Mouse (Mus musculus) brain, adult 2 months (tissue): ENCODE results near the gene Hspb7.
A peak's percentile ranks its signal among the peaks of the same experiment; 100 is the strongest.

Experiments used
- DNase-seq: peaks from one replicate; pipeline ENCODE4 v3.0.0; 2011; ENCODE audit warnings: low read depth, low spot score

Gene Hspb7

DNA sequence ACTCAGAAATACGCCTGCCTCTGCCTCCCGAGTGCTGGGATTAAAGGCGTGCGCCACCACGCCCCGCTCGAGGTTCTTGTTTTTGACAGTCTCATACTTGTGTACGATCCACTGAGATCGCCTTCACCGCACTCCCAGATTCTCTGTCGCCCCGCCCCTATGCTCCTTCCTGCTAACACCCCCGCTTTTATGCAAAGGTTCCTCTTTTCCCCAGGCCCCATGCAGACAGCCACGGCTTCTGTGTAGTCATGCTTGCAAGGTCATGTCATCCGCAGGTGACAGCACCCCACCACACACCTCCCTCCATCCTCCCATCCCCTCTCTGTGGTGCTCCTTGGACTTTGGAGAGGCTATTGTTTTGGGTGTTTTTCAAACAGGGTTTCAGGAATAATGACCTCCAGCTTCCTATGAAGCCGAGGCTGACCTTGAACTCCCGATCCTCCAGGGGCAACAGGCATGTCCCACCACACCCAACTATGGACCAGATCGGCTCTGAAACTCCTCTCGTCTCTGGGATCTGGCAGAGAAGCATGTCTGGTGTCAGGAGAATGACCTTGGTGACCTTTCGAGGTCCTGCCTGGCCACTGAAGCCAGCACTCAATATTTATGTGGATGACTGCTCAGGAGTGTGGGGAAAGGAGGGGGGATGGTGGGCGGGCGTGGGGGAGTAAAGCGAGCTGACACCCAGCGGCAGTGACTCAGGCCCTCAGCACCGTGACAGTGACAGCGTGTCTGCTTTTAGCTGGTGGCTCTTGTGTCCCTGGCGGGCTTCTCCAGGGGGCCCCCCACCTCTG is 984 bp upstream of the Hspb7 start:
- DNase-seq: peak; percentile 68

DNA sequence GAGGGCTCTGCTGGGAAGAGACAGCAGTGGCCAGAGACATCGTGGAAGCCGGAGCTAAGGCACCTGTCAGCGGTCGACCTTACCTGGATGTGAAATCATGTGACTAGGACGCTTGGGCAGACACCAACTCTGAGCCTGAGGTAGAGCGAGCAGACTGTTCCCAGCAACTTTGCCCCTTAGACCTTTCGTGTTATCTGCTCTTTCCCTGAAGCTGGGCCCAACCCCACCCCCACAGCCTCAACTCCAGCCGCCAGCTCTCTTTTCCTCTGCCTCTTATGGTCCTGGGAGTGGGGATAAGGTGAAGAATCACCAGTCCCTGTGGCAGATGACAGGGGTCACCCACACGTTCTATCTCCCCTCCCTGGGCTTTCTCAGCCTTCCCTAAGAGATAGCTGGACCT is 307 bp downstream of the Hspb7 start:
- DNase-seq: no peak

DNA sequence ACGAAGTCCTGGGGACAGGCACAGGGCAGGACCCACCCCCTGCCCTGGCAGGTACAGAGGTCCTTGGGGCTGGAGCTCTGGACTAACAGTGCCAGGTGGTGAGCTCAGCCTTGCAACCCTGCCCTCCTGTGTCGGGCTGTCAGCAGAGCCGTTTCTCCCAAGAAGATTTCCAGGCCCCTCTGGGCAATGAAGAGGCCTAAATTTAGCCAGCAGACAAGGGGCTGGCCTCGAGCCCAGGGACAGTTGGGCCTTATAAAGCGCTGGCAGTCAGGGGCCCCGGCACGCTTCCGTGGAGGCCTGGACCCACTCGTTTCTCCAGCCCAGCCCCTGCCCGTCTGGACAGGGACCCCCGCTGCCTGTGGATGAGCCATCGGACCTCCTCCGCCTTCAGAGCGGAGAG is 844 bp downstream of the Hspb7 start:
- DNase-seq: no peak

DNA sequence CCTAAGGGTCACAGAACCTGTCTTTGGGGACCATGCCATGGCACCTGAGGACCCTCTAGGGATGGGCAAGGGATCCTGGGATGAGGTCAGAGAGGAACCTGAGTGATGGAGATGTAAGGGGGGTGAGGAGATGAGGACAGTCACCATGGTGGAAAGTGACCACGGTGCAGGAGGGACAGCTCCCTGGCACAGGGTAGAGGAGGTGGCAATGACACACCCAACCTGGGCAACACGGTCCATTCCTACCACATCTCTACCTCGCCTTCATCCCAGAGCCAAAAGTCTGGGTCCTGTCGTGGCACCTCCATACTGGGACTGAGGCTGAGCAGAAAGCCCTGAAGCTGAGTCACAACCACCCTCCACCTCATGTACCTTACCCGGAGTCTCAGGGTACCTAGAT is 2.3 kb downstream of the Hspb7 start:
- DNase-seq: no peak

DNA sequence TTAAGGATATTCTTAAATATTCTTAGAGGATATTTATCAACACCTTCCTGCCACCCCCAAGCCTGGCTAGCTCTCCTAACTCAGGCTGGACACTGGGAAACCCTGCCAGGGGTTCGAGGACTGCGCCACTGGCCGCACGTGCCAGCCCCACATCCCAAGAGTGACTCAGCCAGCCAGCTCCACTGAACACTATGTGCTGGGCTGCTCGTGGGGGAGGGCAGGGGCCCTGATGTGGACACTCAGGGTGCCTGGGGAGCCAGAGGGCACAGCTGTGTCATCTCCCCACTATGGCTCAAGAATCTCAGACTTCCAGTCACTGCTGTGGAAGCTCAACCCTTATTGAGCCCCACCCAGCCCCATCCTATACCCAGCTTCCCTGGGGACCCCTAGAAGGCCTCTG is 2.7 kb downstream of the Hspb7 start:
- no peak for DNase-seq

DNA sequence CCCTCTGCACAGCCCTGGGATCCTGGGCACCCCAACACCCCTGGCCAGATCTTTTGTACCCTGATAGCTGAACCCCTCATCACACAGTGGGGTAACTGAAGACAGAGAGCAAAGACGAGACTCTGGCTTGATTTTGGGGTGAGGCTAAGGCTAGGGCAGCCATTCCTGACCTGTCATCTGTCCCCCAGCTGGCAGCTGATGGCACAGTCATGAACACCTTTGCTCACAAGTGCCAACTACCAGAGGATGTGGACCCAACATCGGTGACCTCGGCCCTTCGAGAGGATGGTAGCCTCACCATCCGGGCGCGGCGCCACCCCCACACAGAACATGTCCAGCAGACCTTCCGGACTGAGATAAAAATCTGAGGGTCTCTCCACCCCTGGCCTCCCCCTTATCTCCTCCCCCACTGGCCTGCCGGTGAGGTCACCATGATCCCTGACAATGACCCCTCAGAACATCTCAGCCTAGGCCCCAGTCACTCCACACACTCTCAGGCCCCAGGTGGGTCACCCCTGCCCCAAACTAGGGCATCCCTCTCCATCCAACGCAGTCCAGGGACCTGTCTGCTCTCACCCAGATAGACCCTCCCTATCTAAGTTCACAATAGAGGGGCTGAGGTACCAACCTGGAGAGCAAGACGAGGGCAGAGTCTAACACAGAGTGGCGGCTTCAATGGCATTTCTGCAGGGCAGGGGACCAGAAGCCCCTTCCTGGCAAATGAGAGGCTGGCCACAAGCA is 3.3 kb downstream of the Hspb7 start:
- no peak for DNase-seq

DNA sequence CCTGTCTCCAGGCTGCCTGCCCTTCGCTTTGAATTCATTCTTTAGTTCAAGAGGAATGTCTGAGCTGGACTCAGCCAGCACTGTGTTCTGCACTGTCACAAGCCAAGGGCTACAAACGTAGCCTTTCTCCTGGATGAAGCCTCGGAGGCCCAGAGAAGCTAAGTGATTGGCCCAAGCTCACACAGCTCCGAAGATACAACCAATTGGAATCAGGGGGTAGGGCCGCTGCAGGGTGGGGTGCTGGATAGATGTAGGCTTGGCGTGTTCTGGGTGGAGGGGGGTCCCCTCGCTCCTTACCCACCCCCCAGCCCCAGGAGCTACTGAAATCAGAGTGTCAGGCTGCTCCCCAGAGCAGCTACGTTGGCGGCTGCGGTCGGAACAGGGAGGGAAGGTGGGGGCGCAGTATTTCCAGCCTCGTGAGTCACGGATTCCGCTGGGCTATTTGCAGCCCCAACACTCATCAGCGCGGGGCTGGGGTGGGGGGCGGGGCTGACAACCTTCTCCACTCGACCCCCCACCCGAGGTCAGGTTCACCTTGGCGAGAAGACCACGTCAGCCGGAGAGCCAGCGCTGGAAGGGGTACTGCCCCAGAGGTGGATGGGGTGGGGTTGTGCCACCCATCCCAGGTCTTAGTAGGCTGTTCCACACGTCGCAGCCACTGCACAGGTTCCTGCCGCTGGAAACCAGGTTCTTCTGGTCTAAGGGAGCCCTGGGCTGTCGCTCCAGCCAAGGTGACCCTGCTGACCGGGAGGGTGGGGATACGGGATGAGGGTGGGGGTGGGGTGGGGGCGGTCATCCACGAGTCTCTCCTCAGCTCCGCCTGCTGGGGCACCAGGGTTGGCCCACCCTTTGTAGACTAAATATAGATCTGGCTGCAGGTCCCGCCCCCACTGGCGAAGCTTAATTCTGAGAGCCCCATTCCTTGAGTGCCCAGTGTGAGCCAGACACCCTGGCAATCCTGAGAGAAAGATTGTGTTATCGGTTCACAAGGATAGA is 5.2 kb downstream of the Hspb7 start:
- peak; percentile 93 for DNase-seq

DNA sequence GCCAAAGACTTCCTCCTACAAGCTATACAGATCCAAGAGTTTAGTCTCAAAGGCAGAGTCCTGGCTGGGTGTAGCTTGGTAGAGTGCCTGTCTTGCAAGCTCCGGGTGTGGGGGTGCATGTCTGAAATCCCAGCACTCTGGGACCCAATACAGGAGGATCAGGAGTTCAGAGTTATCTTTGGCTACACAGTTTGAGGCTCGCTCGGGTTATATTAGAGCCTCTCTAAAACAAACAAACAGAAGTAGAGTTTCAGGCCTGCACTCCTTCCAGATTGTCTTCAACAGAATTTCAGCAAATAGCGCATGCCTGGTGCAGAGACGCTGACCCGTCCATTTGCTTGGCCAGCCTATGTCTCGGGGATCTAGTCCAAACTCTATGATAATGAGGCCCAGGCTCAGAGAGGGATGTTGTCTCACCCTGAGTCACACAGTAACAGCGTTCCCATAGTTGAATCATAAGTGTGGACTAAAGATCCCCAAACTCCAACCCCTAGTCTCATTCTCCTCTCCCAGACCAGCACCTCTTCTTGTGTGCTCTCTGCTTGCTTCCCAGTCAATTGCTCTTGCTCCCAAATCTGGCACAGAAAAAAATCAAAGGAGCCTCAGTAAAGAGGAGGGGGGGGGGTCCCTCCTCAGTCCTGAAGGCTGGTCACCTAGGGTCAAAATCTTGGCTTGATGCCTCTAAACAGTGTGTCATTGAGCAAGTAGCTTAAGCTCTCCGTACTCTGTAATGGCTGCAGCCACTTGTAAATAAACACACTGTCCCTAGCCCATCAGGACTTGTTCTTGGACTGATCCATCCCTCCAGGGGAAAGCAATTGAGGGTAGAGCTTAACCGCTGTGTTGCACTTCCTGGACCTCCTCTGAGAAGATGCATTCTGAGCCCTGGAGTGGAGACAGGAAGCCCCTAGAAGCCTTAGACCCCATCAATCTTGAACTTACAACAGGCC is 6.5 kb downstream of the Hspb7 start:
- DNase-seq: no peak

DNA sequence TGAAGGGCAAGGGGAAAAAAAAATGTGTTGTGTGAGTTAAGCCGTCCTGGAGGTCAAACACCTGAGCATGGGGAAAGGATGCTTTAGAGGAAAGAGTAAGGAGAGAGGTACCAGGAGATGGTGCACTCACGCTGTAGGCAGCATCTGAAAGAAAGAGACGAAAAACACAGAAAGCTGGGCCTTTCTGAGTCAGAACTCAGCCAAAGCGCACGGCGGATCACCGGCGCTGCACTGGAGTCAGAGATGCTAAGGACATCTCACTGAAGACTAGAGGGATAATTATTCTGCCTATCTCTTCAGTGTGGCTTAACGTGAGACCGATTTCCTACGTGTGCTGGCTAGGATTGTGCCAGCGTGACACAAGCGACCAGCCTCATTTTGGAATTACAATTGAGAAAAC is 7.3 kb downstream of the Hspb7 start:
- DNase-seq: no peak

DNA sequence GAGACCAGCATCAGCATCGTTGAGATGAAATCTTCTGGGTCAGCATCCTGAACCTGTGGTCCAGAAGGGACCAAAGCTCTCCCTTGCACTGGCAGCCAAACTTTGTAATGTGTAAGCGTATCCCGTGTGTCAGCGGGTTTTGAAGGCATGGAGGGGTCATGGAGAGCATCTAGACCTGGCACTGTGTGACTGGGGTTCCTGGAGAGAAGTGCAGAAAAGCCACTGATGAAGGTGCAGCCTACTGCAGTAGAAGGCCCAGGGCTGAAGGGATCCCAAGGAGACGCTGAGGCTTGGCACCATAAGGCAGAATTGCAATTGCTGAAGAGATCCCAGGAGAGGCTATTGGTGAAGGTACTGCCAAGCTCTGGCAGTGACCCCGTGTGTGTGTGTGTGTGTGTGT is 8.8 kb downstream of the Hspb7 start:
- DNase-seq: no peak

DNA sequence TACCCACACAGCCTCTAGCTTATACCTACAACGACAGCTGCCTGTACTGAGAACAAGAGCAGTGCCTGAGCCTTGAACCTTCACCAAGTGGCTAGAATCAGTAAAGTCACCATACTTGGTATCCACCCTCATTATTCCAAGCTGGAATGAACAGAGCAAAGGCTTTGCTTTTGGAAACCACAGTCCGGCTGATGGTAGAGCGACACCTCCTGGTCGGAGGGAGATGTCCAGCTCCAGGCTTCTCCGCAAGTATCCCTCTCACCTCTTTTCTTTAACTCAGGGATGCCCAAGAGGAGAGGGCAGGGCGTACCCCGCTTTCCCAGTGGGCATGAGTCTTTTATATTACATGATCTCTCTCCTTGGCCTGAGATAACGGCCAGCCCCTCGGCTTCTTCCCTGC is 9.3 kb downstream of the Hspb7 start:
- DNase-seq: peak; percentile 48

DNA sequence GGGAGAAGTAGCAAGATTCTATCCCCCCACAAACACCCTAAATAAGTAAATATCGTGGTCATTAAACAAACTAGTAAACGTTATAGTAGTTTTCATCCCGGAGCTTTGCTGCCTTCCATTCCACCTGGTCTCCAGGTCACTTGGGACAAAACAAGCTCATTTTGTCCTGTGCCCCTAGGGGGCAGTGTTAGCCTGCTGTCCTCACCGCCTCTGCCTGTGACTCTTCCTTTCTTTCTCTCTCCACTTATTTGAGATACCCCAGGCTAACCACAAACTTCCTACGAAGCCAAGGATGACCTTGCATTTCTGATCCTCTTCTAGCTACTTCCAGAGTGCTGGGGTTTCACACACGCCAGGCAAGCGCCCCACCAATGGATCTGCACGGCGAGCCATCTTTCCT is 10.4 kb downstream of the Hspb7 start:
- DNase-seq: peak; percentile 86

DNA sequence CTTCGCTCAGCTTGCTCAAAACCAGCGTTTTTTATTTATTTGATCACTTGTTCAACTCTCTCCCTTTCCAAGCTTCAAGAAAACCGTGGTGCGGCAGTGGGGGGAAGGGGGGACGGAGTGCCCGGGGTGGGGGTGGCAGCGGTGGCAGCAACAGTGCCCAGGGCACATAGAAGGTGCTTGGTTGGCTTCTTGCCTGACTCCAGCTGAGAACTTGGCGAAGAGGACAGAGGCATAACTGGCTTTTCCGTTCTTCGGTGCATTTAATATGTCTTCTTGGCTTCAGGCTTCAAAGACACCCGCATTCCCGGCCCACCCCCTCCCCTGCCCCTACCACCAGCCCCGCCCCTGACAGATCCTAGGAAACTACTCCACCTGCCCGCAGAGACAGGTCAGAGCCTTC is 12.1 kb downstream of the Hspb7 start:
- no peak for DNase-seq

DNA sequence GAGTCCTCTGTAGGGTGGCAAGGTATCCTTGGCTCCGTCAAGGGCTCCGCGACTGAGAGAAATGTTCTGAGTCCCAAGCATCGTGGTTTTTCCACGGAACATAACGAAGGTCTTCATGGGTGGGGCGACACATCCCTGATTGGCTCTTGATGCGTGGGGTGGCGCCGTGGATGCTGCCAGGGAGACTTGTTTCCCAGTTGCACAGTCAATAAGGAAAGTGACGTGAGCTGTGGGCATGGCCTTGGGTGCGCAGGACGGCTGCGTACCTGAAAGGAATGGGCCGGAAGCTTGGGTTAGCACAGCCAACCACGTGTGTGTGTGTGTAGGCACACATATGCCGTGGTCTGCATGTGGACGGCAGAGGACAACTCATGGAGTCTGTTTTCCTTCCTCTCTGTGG is 12.6 kb downstream of the Hspb7 start:
- DNase-seq: no peak

DNA sequence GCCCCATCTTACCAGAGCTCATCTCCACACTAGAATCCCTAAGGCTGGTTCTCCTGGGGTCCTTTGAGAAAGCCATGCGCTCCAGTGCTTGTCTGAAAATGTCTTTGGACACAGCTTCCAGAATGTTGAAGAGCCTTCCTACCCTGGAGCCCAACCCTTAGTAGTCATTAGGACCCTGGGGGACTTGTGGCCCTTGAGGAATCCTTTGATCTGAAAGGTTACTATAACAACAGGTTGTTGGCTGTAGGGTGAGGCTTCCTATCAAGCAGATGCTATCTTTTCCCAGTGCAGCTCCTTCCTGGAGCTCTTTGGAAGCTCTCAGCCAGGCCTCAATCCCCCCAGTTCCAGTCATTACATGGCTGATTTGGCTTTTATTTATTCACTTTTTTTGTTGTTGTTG is 15.4 kb downstream of the Hspb7 start, which contains the start of gene Srarp:
Gene Srarp (minus strand): TSS at position 132 of the 400 bp plus-strand sequence.
- DNase-seq: no peak

DNA sequence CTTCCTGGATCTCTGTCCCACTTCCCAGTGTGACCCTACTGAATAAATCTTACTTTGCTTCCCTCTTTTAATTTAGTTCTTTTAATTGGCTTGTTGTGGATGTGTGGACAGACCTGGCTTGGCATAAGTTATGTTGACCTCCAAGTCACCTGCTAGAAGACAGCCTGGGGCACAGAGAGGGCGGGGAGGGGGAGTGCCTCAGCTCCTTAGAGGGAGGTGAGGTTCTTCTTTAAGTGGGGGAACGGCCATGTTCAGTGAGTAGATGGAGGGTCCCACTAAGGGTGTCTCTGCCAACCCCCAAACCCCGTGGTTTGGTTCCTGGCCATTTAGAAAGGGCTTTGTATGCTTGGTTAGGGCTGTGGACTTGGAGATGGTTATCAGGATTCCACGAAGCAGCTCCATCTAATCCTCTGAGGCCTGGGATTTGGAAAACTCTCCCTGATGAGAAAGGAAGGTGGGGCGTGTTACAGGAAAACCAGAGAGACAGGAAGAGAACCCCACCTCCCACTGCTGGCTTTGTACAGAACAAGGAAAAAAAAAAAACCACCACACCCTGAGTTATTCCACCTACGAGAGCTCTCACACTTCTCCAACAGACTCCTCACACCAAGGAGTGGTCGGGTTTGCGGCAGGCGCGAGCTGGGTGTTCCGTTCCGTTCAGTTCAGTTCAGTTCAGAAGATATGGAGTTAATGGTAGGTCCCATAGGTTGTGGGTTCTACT is 18.7 kb downstream of the Hspb7 start:
- peak; percentile 39 for DNase-seq

DNA sequence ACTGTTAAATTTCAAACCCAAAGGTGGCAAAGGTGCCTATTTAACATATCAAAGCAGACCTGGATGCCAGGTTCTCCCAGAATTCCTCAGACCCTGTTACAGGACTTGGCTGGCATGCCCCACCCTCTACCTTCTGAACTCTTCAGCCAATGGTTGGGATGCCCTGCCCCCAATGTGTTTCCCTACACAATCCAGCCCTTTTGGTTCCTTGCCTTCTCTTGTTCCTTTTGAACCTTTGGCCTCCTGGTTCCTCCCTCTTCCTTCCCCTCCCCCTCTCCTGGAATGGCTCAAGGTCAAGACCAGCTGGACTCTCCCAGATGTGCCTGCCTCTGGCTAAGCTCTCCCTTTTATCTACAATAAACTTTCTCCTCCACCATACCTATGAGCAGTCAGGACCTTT is 20.3 kb downstream of the Hspb7 start:
- DNase-seq: no peak

DNA sequence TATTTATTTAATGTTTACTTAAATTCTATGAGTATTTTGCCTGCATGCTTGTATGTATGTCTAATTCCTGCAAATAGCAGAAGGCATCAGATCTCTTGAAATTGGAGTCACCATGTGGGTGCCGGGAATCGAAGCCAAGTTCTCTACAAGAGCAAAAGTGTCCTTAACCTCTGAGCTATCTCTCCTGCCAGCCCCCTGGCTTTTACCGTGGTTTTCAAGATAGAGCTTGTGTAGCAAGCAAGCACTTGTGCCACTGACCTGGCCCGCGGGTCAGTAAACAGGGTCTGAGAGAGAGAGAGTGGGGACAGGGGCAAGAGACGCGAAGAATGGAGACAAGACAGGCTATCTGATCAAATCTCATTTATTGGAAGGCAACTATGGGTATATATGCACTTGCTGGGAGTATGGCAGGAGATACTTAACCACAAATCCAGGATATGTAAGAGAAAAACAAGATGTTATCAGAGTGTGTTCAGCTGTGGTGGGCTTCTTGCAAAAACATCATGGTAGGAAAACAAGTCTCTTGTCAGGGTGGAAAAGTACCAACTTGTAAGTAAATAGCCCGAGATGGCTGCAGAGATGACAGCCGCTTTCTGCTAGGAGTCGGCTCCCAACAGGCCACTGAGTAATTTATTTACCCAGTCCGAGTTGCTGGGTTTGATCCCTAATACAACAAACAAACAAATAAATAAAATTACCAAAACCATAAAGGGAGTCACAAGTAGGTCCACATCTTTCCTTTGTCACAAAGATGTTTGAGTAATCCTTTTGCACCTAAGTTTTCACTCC is 23.3 kb downstream of the Hspb7 start:
- no peak for DNase-seq
